Mouse (Mus musculus): ENCODE data around the gene Drc1. TPM values are rescaled to one million over a fixed set of nuclear protein-coding genes. Genes with fewer than 3 reads are reported as not detected.

Drc1 gene
- total RNA-seq (2021): 10 to 100 TPM; 15.2 to 19.2 TPM
- long read RNA-seq, experiment 1, transcript Drc1-201 (17 exons, 2,471 nt): major isoform, 15 of 31 reads
- long read RNA-seq, experiment 1, partial matches to known transcripts: 7 of 31 reads
- long read RNA-seq, experiment 1, other reads (novel, unspliced or antisense): 9 of 31 reads
- long read RNA-seq, experiment 2, transcript Drc1-201 (17 exons, 2,471 nt): major isoform, 7 of 28 reads
- long read RNA-seq, experiment 2, partial matches to known transcripts: 4 of 28 reads
- long read RNA-seq, experiment 2, other reads (novel, unspliced or antisense): 17 of 28 reads

- TF ChIP-seq CTCF (IDR thresholded peaks at IDR 0.05): no peak
- intact Hi-C loops (cut with DNase I): no loop called here
- H3K4me3 ChIP-seq: peak within 1 kb of the TSS; percentile 63
- peak within 1 kb of the TSS; percentile 82 for H3K27ac ChIP-seq
- DNase-seq (ENCODE audit: extremely low spot score in 1 of 2, low spot score in 2 of 2): peak; percentile 71 to 72
These were observed at the start of gene Drc1 for GRCm38 (mm10) chr5:30281291-30281732. TSS of gene Drc1 (plus strand) at chr5:30281388.

GRCm38 (mm10) chr5:30231891-30232270 is 49.3 kb upstream of the Drc1 start:
- DNase-seq (ENCODE audit: extremely low spot score in 1 of 2, low spot score in 2 of 2): no peak
- H3K27ac ChIP-seq: peak overlapping the region; percentile 75
- TF ChIP-seq CTCF (IDR thresholded peaks at IDR 0.05): no peak
- H3K4me3 ChIP-seq: peak overlapping the region; percentile 77
- intact Hi-C loops (cut with DNase I): no loop called here

DNA sequence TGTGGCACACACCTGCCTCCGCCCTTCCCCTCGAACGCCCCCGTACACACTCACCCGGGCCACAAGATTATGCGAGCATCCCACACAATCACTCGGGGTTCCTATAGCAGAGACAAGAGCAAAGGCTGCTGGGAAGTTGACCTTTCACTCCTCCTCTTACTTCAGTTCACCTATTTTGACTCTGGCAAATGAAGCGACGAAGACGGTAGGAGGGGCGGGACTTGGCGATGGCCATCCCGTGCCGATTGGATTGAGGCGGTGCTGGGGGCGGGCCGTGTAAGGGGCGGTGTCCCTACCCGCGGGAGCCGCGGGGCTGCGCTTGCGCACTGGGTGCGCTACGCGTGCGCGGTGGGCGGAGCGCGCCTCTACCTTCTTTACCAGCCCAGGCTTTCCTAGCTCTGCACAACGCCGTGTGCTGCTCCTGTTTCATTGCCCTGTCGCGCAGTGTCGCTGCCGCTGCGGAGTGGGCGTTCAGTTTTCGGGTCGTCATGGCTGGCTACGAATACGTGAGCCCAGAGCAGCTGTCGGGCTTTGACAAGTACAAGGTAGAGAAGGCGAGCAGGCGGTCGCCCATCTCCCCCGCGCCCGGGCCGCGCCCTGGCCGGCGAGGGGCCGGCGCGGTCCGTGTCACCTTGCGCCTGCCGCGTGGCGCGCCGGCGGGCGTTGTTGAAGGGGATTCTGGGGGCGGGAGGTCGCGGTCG is 48.8 kb upstream of the Drc1 start, which contains the start of gene Selenoi:
Gene Selenoi, plus strand, starts transcription at position 311 of the 701 bp plus-strand sequence.
- Histone ChIP-seq H3K27ac (peak within 1 kb of the TSS; percentile 88), H3K4me3 (peak within 1 kb of the TSS; percentile 77)
- no peak for TF ChIP-seq CTCF (IDR thresholded peaks at IDR 0.05)
- intact Hi-C loops (cut with DNase I): no loop called here
- peak; percentile 97 to 98 for DNase-seq (ENCODE audit: extremely low spot score in 1 of 2, low spot score in 2 of 2)

DNA sequence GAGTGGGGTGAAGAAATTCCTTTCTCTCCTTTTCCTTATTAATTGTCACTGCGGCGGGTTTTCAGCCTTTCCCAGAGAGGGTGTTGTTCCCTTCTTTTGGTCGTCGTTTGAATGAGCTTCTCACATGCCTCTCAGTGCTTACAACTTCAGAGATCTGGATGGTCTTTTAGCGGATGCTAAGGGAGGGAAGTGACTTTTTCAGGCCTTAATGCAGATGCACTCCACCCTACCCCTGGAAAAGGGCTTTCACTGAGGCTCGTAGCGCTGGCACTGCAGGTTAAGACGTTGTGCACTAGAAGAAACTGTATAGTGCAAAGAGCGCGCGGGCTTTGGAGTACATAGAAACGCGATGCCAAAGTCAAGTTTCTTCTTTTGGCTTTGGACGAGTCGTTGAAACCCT is 48.1 kb upstream of the Drc1 start:
- peak overlapping the region; percentile 77 for H3K4me3 ChIP-seq
- H3K27ac ChIP-seq: peak overlapping the region; percentile 88
- intact Hi-C loops (cut with DNase I): no loop called here
- no peak for TF ChIP-seq CTCF (IDR thresholded peaks at IDR 0.05)
- DNase-seq (ENCODE audit: extremely low spot score in 1 of 2, low spot score in 2 of 2): peak; percentile 13 to 19

DNA sequence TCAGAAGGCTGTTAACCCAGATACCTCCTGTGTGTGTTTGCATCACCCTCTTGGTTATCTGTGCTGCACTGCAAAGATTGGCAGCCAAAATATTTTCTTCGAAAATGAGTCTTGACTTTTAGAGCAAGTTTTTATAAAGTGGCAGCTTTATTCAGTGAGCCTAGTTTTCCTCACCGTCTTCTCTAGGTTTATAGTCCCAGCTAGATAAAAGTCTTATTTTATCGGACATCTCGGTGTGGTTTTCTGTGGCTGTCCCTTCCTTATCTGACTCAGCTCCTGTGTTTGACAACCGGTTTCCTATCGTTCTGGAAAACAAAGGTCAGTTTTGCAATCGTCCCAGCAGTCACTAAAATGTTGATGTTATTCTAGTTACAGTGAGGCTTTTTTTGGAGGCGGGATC is 47.2 kb upstream of the Drc1 start:
- no peak for TF ChIP-seq CTCF (IDR thresholded peaks at IDR 0.05)
- Histone ChIP-seq H3K27ac (no peak overlapping the region), H3K4me3 (no peak overlapping the region)
- no peak for DNase-seq (ENCODE audit: extremely low spot score in 1 of 2, low spot score in 2 of 2)
- intact Hi-C loops (cut with DNase I): no loop called here

GRCm38 (mm10) chr5:30235641-30236126 is 45.5 kb upstream of the Drc1 start:
- TF ChIP-seq CTCF (IDR thresholded peaks at IDR 0.05): no peak
- DNase-seq (ENCODE audit: extremely low spot score in 1 of 2, low spot score in 2 of 2): no peak
- intact Hi-C loops (cut with DNase I): loop anchor here (2.0 kb wide), 1 partner anchor 35 kb away; no protein-coding TSS in a partner anchor
- H3K4me3 ChIP-seq: no peak overlapping the region
- no peak overlapping the region for H3K27ac ChIP-seq

- no peak overlapping the region for H3K27ac ChIP-seq
- TF ChIP-seq CTCF (IDR thresholded peaks at IDR 0.05): no peak
- DNase-seq (ENCODE audit: extremely low spot score in 1 of 2, low spot score in 2 of 2): no peak
- H3K4me3 ChIP-seq: no peak overlapping the region
- intact Hi-C loops (cut with DNase I): no loop called here
These were observed 42.7 kb upstream of the Drc1 start for GRCm38 (mm10) chr5:30238533-30238932.

DNA sequence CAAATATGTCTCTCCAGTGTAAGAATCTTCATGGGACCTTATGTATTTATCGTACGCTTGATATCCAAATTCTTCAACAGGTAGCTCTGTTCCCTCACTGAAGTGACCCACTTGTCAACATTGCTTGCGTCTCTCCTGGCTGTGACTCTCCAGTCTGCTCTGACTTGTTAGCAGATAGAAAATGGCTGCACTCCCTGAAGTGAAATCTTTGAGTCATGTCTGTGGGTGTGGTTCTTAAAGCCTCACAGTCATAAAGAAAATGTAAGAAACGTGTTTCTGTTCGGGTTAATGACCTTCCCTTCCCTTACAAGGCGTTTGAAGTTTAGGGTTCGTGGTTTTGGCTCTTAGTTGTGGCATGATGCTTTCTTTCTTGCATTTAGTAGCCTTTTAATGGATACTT is 40.6 kb upstream of the Drc1 start:
- no peak for DNase-seq (ENCODE audit: extremely low spot score in 1 of 2, low spot score in 2 of 2)
- no peak overlapping the region for H3K27ac ChIP-seq
- H3K4me3 ChIP-seq: no peak overlapping the region
- intact Hi-C loops (cut with DNase I): no loop called here
- TF ChIP-seq CTCF (IDR thresholded peaks at IDR 0.05): no peak

GRCm38 (mm10) chr5:30242410-30242809 is 38.8 kb upstream of the Drc1 start:
- no peak for DNase-seq (ENCODE audit: extremely low spot score in 1 of 2, low spot score in 2 of 2)
- Histone ChIP-seq H3K4me3 (no peak overlapping the region), H3K27ac (no peak overlapping the region)
- intact Hi-C loops (cut with DNase I): no loop called here
- no peak for TF ChIP-seq CTCF (IDR thresholded peaks at IDR 0.05)

DNA sequence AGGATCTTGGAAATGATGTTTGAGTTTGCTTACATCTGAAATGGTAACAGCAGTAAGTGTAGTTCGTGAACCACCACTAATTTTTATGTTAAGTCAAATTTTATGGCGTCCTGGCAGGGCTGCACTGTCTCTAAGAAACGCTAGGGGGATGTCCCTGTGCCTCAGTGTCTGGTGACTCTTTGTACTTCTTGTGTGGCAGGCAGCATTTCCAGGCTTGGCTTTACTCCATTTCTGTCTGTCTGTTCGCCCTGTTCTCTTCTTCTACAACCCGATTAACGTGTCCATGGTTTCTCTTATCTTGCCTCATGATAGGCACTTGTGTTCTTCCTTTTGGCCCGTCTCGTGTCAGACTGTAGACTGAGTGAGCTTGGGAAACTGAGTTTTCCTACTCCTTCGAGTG is 37.4 kb upstream of the Drc1 start:
- peak; percentile 54 for TF ChIP-seq CTCF (IDR thresholded peaks at IDR 0.05)
- intact Hi-C loops (cut with DNase I): no loop called here
- DNase-seq (ENCODE audit: extremely low spot score in 1 of 2, low spot score in 2 of 2): no peak
- Histone ChIP-seq H3K4me3 (no peak overlapping the region), H3K27ac (no peak overlapping the region)

- no peak for TF ChIP-seq CTCF (IDR thresholded peaks at IDR 0.05)
- no peak for DNase-seq (ENCODE audit: extremely low spot score in 1 of 2, low spot score in 2 of 2)
- intact Hi-C loops (cut with DNase I): no loop called here
- H3K4me3 ChIP-seq: no peak overlapping the region
- no peak overlapping the region for H3K27ac ChIP-seq
These were observed 35.2 kb upstream of the Drc1 start for GRCm38 (mm10) chr5:30245861-30246416.

GRCm38 (mm10) chr5:30247666-30248065 is 33.5 kb upstream of the Drc1 start:
- intact Hi-C loops (cut with DNase I): no loop called here
- peak; percentile 19; the same call in 1 of the 2 replicates for TF ChIP-seq CTCF (IDR thresholded peaks at IDR 0.05)
- no peak for DNase-seq (ENCODE audit: extremely low spot score in 1 of 2, low spot score in 2 of 2)
- Histone ChIP-seq H3K27ac (no peak overlapping the region), H3K4me3 (no peak overlapping the region)
